In genomic region chr8:121673917-121674316, GRCm38 (mm10) we compare ENCODE assay signal across 10 mouse cellular contexts. TPM values are rescaled to one million over a fixed set of nuclear protein-coding genes. Genes with fewer than 3 reads are reported as not detected.
DNase-seq lines count a peak whose midpoint lies in the region; ATAC-seq and TF ChIP-seq lines count a peak whose summit lies in the region.
"Had no signal": no experiment of that assay in that cellular context is flagged by ENCODE, and none has a peak within 500 bp of the region (broad histone marks: within the 10 kb centered on the region; RNA-seq: fewer than 3 reads in every experiment).

No protein-coding gene starts in this region.

- no peak overlapping the region for H3K9ac ChIP-seq in neural tube, embryonic 11.5 days (ENCODE audit: low read length)
- H3K9ac ChIP-seq in lung, postnatal 0 days (replicated peaks; ENCODE audit: low read depth), result no peak overlapping the region
- H3K9ac ChIP-seq: liver, embryonic 14.5 days had no signal

- TF ChIP-seq CTCF in lung, postnatal 0 days (IDR thresholded peaks at IDR 0.05), result no peak

- no peaks in the 10 kb centered on the region for H3K9me3 ChIP-seq in neural tube, embryonic 11.5 days (ENCODE audit: control insufficient read depth, low read length)
- no peaks in the 10 kb centered on the region for H3K9me3 ChIP-seq in lung, postnatal 0 days (ENCODE audit: low read length)

- no peak for TF ChIP-seq EP300 in lung, postnatal 0 days (IDR thresholded peaks at IDR 0.05)

- no peak overlapping the region for H3K4me3 ChIP-seq in neural tube, embryonic 11.5 days (ENCODE audit: low read depth, low read length)
- no peak overlapping the region for H3K4me3 ChIP-seq in lung, postnatal 0 days (ENCODE audit: low read depth, low read length)

- H3K36me3 ChIP-seq in neural tube, embryonic 11.5 days (ENCODE audit: control insufficient read depth, insufficient read depth, low read length), result no peaks in the 10 kb centered on the region
- no peaks in the 10 kb centered on the region for H3K36me3 ChIP-seq in lung, postnatal 0 days (ENCODE audit: insufficient read depth, low read length)

- 80% methylated on average over 5 of the region's 5 CpGs for WGBS in neural tube, embryonic 11.5 days
- WGBS in lung, postnatal 0 days, result 59% methylated on average over 5 of the region's 5 CpGs

- no peak overlapping the region for H3K27ac ChIP-seq in neural tube, embryonic 11.5 days (ENCODE audit: low read depth, low read length)
- H3K27ac ChIP-seq in lung, postnatal 0 days (ENCODE audit: low read length), result no peak overlapping the region
- H3K27ac ChIP-seq: liver, embryonic 14.5 days had no signal

- H3K4me1 ChIP-seq in neural tube, embryonic 11.5 days (ENCODE audit: control insufficient read depth, insufficient read depth, low read length), result no peaks in the 10 kb centered on the region
- no peaks in the 10 kb centered on the region for H3K4me1 ChIP-seq in lung, postnatal 0 days (ENCODE audit: insufficient read depth, low read depth, low read length)

- ATAC-seq in neural tube, embryonic 11.5 days (ENCODE audit: insufficient read depth, low FRiP score, low TSS enrichment), result no peak
- peak; percentile 52 for ATAC-seq in lung, postnatal 0 days
- ATAC-seq in granulocyte monocyte progenitor cell, adult 5-6 weeks (replicated peaks; ENCODE audit: poor library complexity, severe bottlenecking), result no peak

- peak; percentile 37 for DNase-seq in gastrocnemius, adult 18-20 months (ENCODE audit: low spot score)
- no peak for DNase-seq in gastrocnemius, postnatal 25 days
- peak; percentile 8 for DNase-seq in neural tube, embryonic 11.5 days (ENCODE audit: low spot score)
- DNase-seq in neural tube, embryonic 10.5 days (ENCODE audit: extremely low spot score, low spot score), result no peak
- DNase-seq in lung, postnatal 0 days (ENCODE audit: low spot score), result peak; percentile 69
- no peak for DNase-seq in ovary, postnatal 14 days (ENCODE audit: low spot score)
- no peak for DNase-seq in right cerebral cortex, postnatal 25 days
- DNase-seq: heart, postnatal 14 days had no signal

- H3K4me2 ChIP-seq in neural tube, embryonic 11.5 days (ENCODE audit: low read depth), result no peak overlapping the region
- H3K4me2 ChIP-seq in lung, postnatal 0 days (replicated peaks; ENCODE audit: low read depth, low read length), result no peak overlapping the region

- H3K27me3 ChIP-seq in neural tube, embryonic 11.5 days (ENCODE audit: control insufficient read depth, insufficient read depth, low read length), result no peaks in the 10 kb centered on the region
- no peaks in the 10 kb centered on the region for H3K27me3 ChIP-seq in lung, postnatal 0 days (replicated peaks; ENCODE audit: insufficient read depth, low read length)

RNA-seq across cellular contexts. Expression of gene Zcchc14, which starts 21.2 kb away (rescaled TPM):
- 10 to 100 TPM; 15.6 to 17.1 TPM for total RNA-seq in gastrocnemius, adult 18-20 months (2021)
- total RNA-seq in gastrocnemius, postnatal 25 days (2021), result 10 to 100 TPM; 16.3 to 17.0 TPM
- 21.3 and 23.3 TPM in 2 replicates for polyA plus RNA-seq in neural tube, embryonic 11.5 days (2014; fragmentation: Nextera tagmentation; extraction: Ambion mirVana)
- polyA plus RNA-seq in lung, postnatal 0 days (2015; fragmentation: Nextera tagmentation; extraction: Ambion mirVana), result 11.1 and 14.7 TPM in 2 replicates
- not detected in 2 replicates for total RNA-seq in granulocyte monocyte progenitor cell, adult 5-6 weeks (2014; fragmentation: Nextera tagmentation)
- total RNA-seq in granulocyte monocyte progenitor cell, adult 5-6 weeks (2017), result 0.30 TPM in 1 of 2 replicates, not detected in the other

RNA-seq across cellular contexts. Expression of gene Jph3, which starts 55.5 kb away (rescaled TPM):
- total RNA-seq in gastrocnemius, adult 18-20 months (2021), result under 1 TPM in 1 of 2 experiments, not detected in 1; 0.07 TPM
- total RNA-seq in gastrocnemius, postnatal 25 days (2021), result not detected
- 16.9 and 18.1 TPM in 2 replicates for polyA plus RNA-seq in neural tube, embryonic 11.5 days (2014; fragmentation: Nextera tagmentation; extraction: Ambion mirVana)
- 0.08 and 0.13 TPM in 2 replicates for polyA plus RNA-seq in lung, postnatal 0 days (2015; fragmentation: Nextera tagmentation; extraction: Ambion mirVana)
- total RNA-seq in granulocyte monocyte progenitor cell, adult 5-6 weeks (2014; fragmentation: Nextera tagmentation), result not detected in 2 replicates
- not detected in 2 replicates for total RNA-seq in granulocyte monocyte progenitor cell, adult 5-6 weeks (2017)
- total RNA-seq: heart, postnatal 14 days had no signal
- polyA plus RNA-seq: liver, embryonic 14.5 days had no signal

Comparison
In these comparisons a context has a peak if more than half of its experiments do, and no peak if none do; other contexts are left out.
1. DNase-seq: peak in gastrocnemius, adult 18-20 months (single experiment), neural tube, embryonic 11.5 days (single experiment) and lung, postnatal 0 days (single experiment); none in gastrocnemius, postnatal 25 days (single experiment), neural tube, embryonic 10.5 days (single experiment), ovary, postnatal 14 days (single experiment) and right cerebral cortex, postnatal 25 days (single experiment).
2. RNA of gene Zcchc14, which starts 21.2 kb away (total RNA-seq): 15.6 to 17.1 TPM in gastrocnemius, adult 18-20 months and 16.3 to 17.0 TPM in gastrocnemius, postnatal 25 days; 0.30 TPM in granulocyte monocyte progenitor cell, adult 5-6 weeks; every median in the first group is over 10 times any median in the second.